Mouse (Mus musculus): ENCODE measurements around the gene Mturn. TPM values are rescaled to one million over a fixed set of nuclear protein-coding genes. Genes with fewer than 3 reads are reported as not detected.

Mturn gene
- polyA plus RNA-seq (2015; fragmentation: Nextera tagmentation; extraction: Ambion mirVana) = 4.2 and 4.3 TPM in 2 replicates

- Histone ChIP-seq H3K27ac (peak within 1 kb of the TSS; percentile 54; the same call in 1 of the 2 replicates), H3K4me1 (peaks cover 13% of the 10 kb centered on the region), H3K36me3 (no peaks in the 10 kb centered on the region), H3K4me2 (peak within 1 kb of the TSS; percentile 98), H3K9ac (peak within 1 kb of the TSS; percentile 46), H3K4me3 (peak within 1 kb of the TSS; percentile 65), H3K9me3 (no peaks in the 10 kb centered on the region), H3K27me3 (peaks cover 39% of the 10 kb centered on the region)
- 3% methylated on average over 31 of the region's 48 CpGs for WGBS
- ATAC-seq (ENCODE audit: borderline replicate concordance, extremely low read depth, low FRiP score, low TSS enrichment) = peak; percentile 98
These were observed at the start of gene Mturn for GRCm38 (mm10) chr6:54680891-54681745. Gene Mturn (plus strand): TSS chr6:54681624.

DNA sequence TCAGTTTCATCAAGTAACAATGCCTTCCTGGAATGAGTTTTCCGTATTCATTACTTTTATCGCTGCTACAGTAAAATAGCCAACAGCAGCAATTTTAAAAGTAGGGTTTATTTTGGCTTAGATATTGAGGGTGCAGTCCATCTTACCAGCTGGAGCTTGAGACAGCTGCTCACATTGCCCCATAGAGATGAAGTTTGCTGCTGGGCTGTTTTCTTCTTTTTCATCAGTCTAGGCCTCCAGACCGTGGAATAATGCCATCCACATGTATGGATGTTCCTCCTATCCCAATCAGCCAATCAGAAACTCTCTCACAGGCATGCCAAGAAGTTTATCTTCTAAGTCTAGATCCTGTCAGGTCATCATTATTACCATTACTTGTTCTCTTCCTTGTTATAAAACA, 41.5 kb upstream of the Mturn start:
- 97% methylated on average over 3 of the region's 3 CpGs for WGBS
- no peak overlapping the region for H3K9ac ChIP-seq
- H3K4me3 ChIP-seq = no peak overlapping the region
- no peaks in the 10 kb centered on the region for H3K27me3 ChIP-seq
- no peak overlapping the region for H3K4me2 ChIP-seq
- no peak overlapping the region for H3K27ac ChIP-seq
- H3K4me1 ChIP-seq = no peaks in the 10 kb centered on the region
- no peaks in the 10 kb centered on the region for H3K36me3 ChIP-seq
- H3K9me3 ChIP-seq = no peaks in the 10 kb centered on the region
- ATAC-seq (ENCODE audit: borderline replicate concordance, extremely low read depth, low FRiP score, low TSS enrichment) = no peak

- H3K4me3 ChIP-seq = no peak overlapping the region
- ATAC-seq (ENCODE audit: borderline replicate concordance, extremely low read depth, low FRiP score, low TSS enrichment) = no peak
- no peak overlapping the region for H3K27ac ChIP-seq
- 73% methylated on average over 2 of the region's 2 CpGs for WGBS
- H3K9me3 ChIP-seq = no peaks in the 10 kb centered on the region
- no peaks in the 10 kb centered on the region for H3K36me3 ChIP-seq
- no peaks in the 10 kb centered on the region for H3K4me1 ChIP-seq
- H3K27me3 ChIP-seq = no peaks in the 10 kb centered on the region
- H3K4me2 ChIP-seq = no peak overlapping the region
- no peak overlapping the region for H3K9ac ChIP-seq
These were observed 39.5 kb upstream of the Mturn start for GRCm38 (mm10) chr6:54641953-54642352.

DNA sequence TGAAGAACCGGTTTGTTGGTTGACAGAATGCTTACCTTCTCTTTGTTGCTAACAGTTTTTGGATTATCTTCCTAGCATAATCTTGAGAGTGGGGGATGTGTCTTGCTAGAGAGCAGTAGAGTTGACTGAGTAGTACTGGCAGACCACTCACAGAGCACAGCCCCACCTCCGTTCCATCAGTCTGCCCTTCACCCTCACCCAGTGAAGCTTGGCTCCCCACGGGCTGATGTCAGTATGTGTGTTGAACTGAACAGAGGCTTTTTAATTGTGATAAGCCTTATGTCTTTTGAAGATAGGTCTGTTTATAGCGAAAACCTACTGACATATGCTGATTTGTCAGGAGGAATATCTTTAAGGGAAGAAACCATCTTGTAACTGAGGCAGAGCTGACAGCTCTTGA, 38.2 kb upstream of the Mturn start:
- Histone ChIP-seq H3K9ac (no peak overlapping the region), H3K4me3 (no peak overlapping the region), H3K9me3 (no peaks in the 10 kb centered on the region), H3K36me3 (no peaks in the 10 kb centered on the region), H3K27ac (no peak overlapping the region), H3K4me2 (no peak overlapping the region), H3K4me1 (no peaks in the 10 kb centered on the region), H3K27me3 (no peaks in the 10 kb centered on the region)
- 61% methylated on average over 4 of the region's 4 CpGs for WGBS
- no peak for ATAC-seq (ENCODE audit: borderline replicate concordance, extremely low read depth, low FRiP score, low TSS enrichment)

GRCm38 (mm10) chr6:54655471-54656095, 25.8 kb upstream of the Mturn start:
- WGBS = 68% methylated on average over 11 of the region's 11 CpGs
- Histone ChIP-seq H3K9ac (no peak overlapping the region), H3K27me3 (no peaks in the 10 kb centered on the region), H3K4me1 (0 out of 2 replicates have a peak, but pooled peaks cover 3% of the 10 kb centered on the region), H3K4me2 (no peak overlapping the region), H3K9me3 (no peaks in the 10 kb centered on the region), H3K4me3 (no peak overlapping the region), H3K36me3 (no peaks in the 10 kb centered on the region), H3K27ac (no peak overlapping the region)
- ATAC-seq (ENCODE audit: borderline replicate concordance, extremely low read depth, low FRiP score, low TSS enrichment) = no peak

GRCm38 (mm10) chr6:54657861-54658260, 23.6 kb upstream of the Mturn start:
- Histone ChIP-seq H3K9ac (no peak overlapping the region), H3K4me3 (no peak overlapping the region), H3K27ac (no peak overlapping the region), H3K9me3 (no peaks in the 10 kb centered on the region), H3K27me3 (no peaks in the 10 kb centered on the region), H3K4me1 (0 out of 2 replicates have a peak, but pooled peaks cover 3% of the 10 kb centered on the region), H3K4me2 (no peak overlapping the region), H3K36me3 (no peaks in the 10 kb centered on the region)
- no peak for ATAC-seq (ENCODE audit: borderline replicate concordance, extremely low read depth, low FRiP score, low TSS enrichment)
- WGBS = 43% methylated on average over 6 of the region's 6 CpGs

- ATAC-seq (ENCODE audit: borderline replicate concordance, extremely low read depth, low FRiP score, low TSS enrichment) = no peak
- H3K27me3 ChIP-seq = no peaks in the 10 kb centered on the region
- H3K4me3 ChIP-seq = no peak overlapping the region
- no peak overlapping the region for H3K9ac ChIP-seq
- H3K36me3 ChIP-seq = no peaks in the 10 kb centered on the region
- H3K4me2 ChIP-seq = no peak overlapping the region
- no peaks in the 10 kb centered on the region; the same call in 1 of the 2 replicates for H3K9me3 ChIP-seq
- 75% methylated on average over 6 of the region's 6 CpGs for WGBS
- no peak overlapping the region for H3K27ac ChIP-seq
- no peaks in the 10 kb centered on the region for H3K4me1 ChIP-seq
These were observed 11.6 kb upstream of the Mturn start for GRCm38 (mm10) chr6:54669868-54670267.

- H3K9ac ChIP-seq = no peak overlapping the region
- 44% methylated on average over 5 of the region's 5 CpGs for WGBS
- no peak overlapping the region for H3K27ac ChIP-seq
- H3K9me3 ChIP-seq = no peaks in the 10 kb centered on the region
- H3K36me3 ChIP-seq = no peaks in the 10 kb centered on the region
- no peak overlapping the region for H3K4me3 ChIP-seq
- H3K27me3 ChIP-seq = no peaks in the 10 kb centered on the region
- no peak for ATAC-seq (ENCODE audit: borderline replicate concordance, extremely low read depth, low FRiP score, low TSS enrichment)
- H3K4me2 ChIP-seq = no peak overlapping the region
- H3K4me1 ChIP-seq = no peaks in the 10 kb centered on the region
These were observed 8.5 kb upstream of the Mturn start for GRCm38 (mm10) chr6:54672901-54673300.

DNA sequence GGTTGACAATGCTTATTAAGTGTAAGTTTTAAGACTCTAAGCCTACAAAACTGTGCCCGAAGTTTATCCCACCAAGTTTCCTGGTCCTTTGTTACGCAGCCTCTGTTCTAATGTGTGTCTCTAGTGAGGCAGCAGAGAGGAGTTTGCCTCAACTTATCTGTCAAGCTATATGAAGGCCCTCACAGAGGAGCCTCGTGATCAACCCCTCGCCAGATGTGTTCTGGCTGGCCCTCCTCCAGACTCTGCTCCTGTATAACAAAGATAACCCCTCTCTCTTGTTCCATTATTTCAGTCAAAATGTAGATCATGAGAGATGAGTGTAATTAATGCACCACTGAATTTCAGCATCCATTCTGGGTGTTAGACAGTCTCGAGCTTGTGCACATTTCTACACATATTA, 1.7 kb upstream of the Mturn start:
- Histone ChIP-seq H3K4me1 (peaks cover 13% of the 10 kb centered on the region), H3K9me3 (no peaks in the 10 kb centered on the region), H3K36me3 (no peaks in the 10 kb centered on the region), H3K4me3 (no peak overlapping the region), H3K27me3 (peaks cover 35% of the 10 kb centered on the region), H3K9ac (no peak overlapping the region), H3K4me2 (no peak overlapping the region), H3K27ac (no peak overlapping the region)
- 63% methylated on average over 5 of the region's 5 CpGs for WGBS
- ATAC-seq (ENCODE audit: borderline replicate concordance, extremely low read depth, low FRiP score, low TSS enrichment) = no peak

- under 1% methylated on average over 56 of the region's 61 CpGs for WGBS
- H3K27ac ChIP-seq = 0 out of 2 replicates have a peak overlapping the region, but pooled peaks have one; percentile 16
- peak overlapping the region; percentile 98 for H3K4me2 ChIP-seq
- peaks cover 39% of the 10 kb centered on the region for H3K27me3 ChIP-seq
- peaks cover 13% of the 10 kb centered on the region for H3K4me1 ChIP-seq
- H3K9ac ChIP-seq = peak overlapping the region; percentile 46
- H3K4me3 ChIP-seq = peak overlapping the region; percentile 65
- H3K36me3 ChIP-seq = no peaks in the 10 kb centered on the region
- ATAC-seq (ENCODE audit: borderline replicate concordance, extremely low read depth, low FRiP score, low TSS enrichment) = peak; percentile 68
- no peaks in the 10 kb centered on the region for H3K9me3 ChIP-seq
These were observed 463 bp downstream of the Mturn start for GRCm38 (mm10) chr6:54681746-54682428.

DNA sequence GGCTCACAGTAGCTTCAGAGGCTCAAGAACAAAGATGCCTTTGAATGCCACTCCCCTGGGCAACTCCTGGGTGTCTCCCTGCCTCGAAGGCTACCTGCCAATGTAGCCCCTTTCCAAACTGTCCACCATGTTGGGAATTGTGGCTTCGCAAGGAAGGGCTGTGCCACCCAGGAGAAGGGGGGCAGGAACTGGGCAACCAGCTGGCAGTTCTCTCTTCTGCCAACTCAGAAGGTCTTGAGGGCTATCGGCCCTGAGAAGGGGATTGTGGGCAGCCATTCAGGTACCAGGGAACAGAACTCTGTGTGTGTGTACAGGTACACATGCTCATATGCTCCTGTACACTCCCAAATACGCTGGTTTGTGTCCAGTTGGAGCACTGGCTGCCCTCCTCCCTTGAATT, 2.7 kb downstream of the Mturn start:
- H3K4me1 ChIP-seq = peaks cover 13% of the 10 kb centered on the region
- H3K9me3 ChIP-seq = no peaks in the 10 kb centered on the region
- H3K4me3 ChIP-seq = no peak overlapping the region
- no peak overlapping the region for H3K27ac ChIP-seq
- no peaks in the 10 kb centered on the region for H3K36me3 ChIP-seq
- WGBS = 80% methylated on average over 4 of the region's 4 CpGs
- no peak for ATAC-seq (ENCODE audit: borderline replicate concordance, extremely low read depth, low FRiP score, low TSS enrichment)
- peaks cover 48% of the 10 kb centered on the region for H3K27me3 ChIP-seq
- H3K9ac ChIP-seq = no peak overlapping the region
- H3K4me2 ChIP-seq = no peak overlapping the region

GRCm38 (mm10) chr6:54685103-54685502, 3.7 kb downstream of the Mturn start:
- H3K27me3 ChIP-seq = peaks cover 39% of the 10 kb centered on the region
- no peaks in the 10 kb centered on the region for H3K9me3 ChIP-seq
- H3K4me3 ChIP-seq = no peak overlapping the region
- no peaks in the 10 kb centered on the region for H3K36me3 ChIP-seq
- no peak overlapping the region for H3K27ac ChIP-seq
- no peak for ATAC-seq (ENCODE audit: borderline replicate concordance, extremely low read depth, low FRiP score, low TSS enrichment)
- WGBS = 82% methylated on average over 5 of the region's 5 CpGs
- H3K4me1 ChIP-seq = peaks cover 13% of the 10 kb centered on the region
- no peak overlapping the region for H3K4me2 ChIP-seq
- no peak overlapping the region for H3K9ac ChIP-seq
